Mouse (Mus musculus) heart, postnatal 0 days (tissue): ENCODE results near the gene Ubap2l. TPM values are rescaled to one million over a fixed set of nuclear protein-coding genes. Genes with fewer than 3 reads are reported as not detected.

Experiments
- ATAC-seq: fragments of 200-750 bp; cut with Nextera tagmentation; 2 replicates; pipeline ENCODE4 v1.8.0; 2017; ENCODE audit warnings: low read depth, moderate number of reproducible peaks, moderate library complexity; ENCODE audit not compliant: insufficient read depth
- DNase-seq: peaks from one replicate; pipeline ENCODE4 v3.0.0-alpha.2; 2016; ENCODE audit warnings: low spot score
- H3K27ac ChIP-seq: fragments of 300-500 bp; sonication (generic); 2 replicates; pipeline ENCODE4 v1.5.1; 2014; ENCODE audit warnings: low read depth, mild to moderate bottlenecking
- H3K27me3 ChIP-seq: fragments of 300-500 bp; sonication (generic); 2 replicates; pipeline ENCODE4 v1.6.1; 2014; ENCODE audit warnings: low read length, mixed read lengths; ENCODE audit not compliant: control insufficient read depth, insufficient read depth
- H3K36me3 ChIP-seq: fragments of 300-500 bp; sonication (generic); replicated peaks from 2 replicates; pipeline ENCODE4 v1.6.1; 2014; ENCODE audit warnings: low read length, mixed read lengths; ENCODE audit not compliant: control insufficient read depth, insufficient read depth
- H3K4me1 ChIP-seq: fragments of 300-500 bp; sonication (generic); 2 replicates; pipeline ENCODE4 v1.6.1; 2014; ENCODE audit warnings: antibody characterized with exemption; ENCODE audit not compliant: control insufficient read depth, insufficient read depth
- H3K4me2 ChIP-seq: fragments of 300-500 bp; sonication (generic); 2 replicates; pipeline ENCODE4 v1.6.1; 2014; ENCODE audit warnings: low read depth, mild to moderate bottlenecking, low read length, moderate library complexity
- H3K4me3 ChIP-seq: fragments of 300-500 bp; sonication (generic); 2 replicates; pipeline ENCODE4 v1.5.1; 2014; ENCODE audit warnings: low read depth, low read length
- H3K9ac ChIP-seq: fragments of 300-500 bp; sonication (generic); replicated peaks from 2 replicates; pipeline ENCODE4 v1.6.1; 2014; ENCODE audit warnings: low read depth, low read length, mixed read lengths
- H3K9me3 ChIP-seq: fragments of 300-500 bp; sonication (generic); replicated peaks from 2 replicates; pipeline ENCODE4 v1.6.1; 2016; ENCODE audit warnings: low read length; ENCODE audit not compliant: control insufficient read depth
- CTCF ChIP-seq: IDR thresholded peaks from 2 replicates; pipeline ENCODE4 v1.5.1; 2016; ENCODE audit warnings: antibody characterized with exemption, control low read depth, low read depth
- EP300 ChIP-seq: IDR thresholded peaks from 2 replicates; pipeline ENCODE4 v1.6.1; 2016; ENCODE audit warnings: antibody characterized with exemption, low read depth
- WGBS: fragments of 180-500 bp; shearing (Covaris S2); extraction: QIAGEN DNeasy Blood & Tissue Kit; methylation state at CpG from one replicate; pipeline ENCODE4 v1.1.7; 2014; 5-methylcytosine and 5-hydroxymethylcytosine counted together
- microRNA counts: library from miRNA; unstranded; fragments of <30 nt; microRNA quantifications from one replicate; lab custom pipeline; 2015
- microRNA-seq: library from miRNA; unstranded; fragments of <30 nt; microRNA quantifications from one replicate; pipeline ENCODE4, GENCODE M21; 2016
- polyA plus RNA-seq: library from polyadenylated mRNA; unstranded; fragments of >200 nt; fragmentation: Nextera tagmentation; extraction: Ambion mirVana; gene quantifications from 2 replicates; pipeline ENCODE4 v1.2.1, GENCODE M21; 2015
- total RNA-seq: library from RNA; depleted of rRNA; stranded (reverse); fragments of >200 nt; gene quantifications from 2 replicates; pipeline ENCODE4 v1.2.3, GENCODE M21; 2014; ENCODE audit warnings: low replicate concordance; rRNA removed

The Ubap2l gene
- total and polyA plus RNA-seq, 2 experiments from 2014 or later: 64.2 to 92.0 TPM

GRCm38 (mm10) chr3:89961436-89961835 is 91.0 kb downstream of the Ubap2l start:
- no peak for DNase-seq

DNA sequence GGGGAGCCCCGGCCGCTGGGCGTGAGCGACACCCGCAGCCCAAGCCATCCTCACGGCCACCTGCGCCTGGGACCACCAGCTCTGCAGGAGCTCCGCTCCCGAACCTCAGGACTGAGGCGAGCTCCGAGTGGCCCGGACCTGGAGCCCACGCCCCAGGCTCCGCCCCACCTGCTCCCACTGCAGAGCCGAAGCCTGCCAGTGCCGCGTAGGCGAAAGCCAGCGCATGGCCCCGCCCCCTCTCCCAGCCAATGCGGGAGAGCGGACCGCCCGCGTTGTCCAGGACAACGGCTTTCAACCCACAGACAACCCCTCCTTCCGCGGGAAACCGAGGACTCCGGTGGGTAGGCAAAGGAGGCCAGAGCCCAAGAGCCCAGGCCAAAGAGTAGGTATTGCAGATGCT is 92.0 kb downstream of the Ubap2l start:
- Histone ChIP-seq H3K27me3 (no peaks in the 10 kb centered on the region), H3K36me3 (peaks cover 31% of the 10 kb centered on the region), H3K4me2 (peak overlapping the region; percentile 96), H3K4me1 (peaks cover 28% of the 10 kb centered on the region), H3K27ac (peak overlapping the region; percentile 51; the same call in 1 of the 2 replicates), H3K4me3 (peak overlapping the region; percentile 78), H3K9me3 (no peaks in the 10 kb centered on the region), H3K9ac (peak overlapping the region; percentile 65)
- no peak for TF ChIP-seq EP300
- no peak for TF ChIP-seq CTCF
- peak; percentile 87 for DNase-seq
- ATAC-seq: peak; percentile 87
- WGBS: 2% methylated on average over 30 of the region's 30 CpGs

More at GRCm38 (mm10) chr3:89961436-89961835, 91.0 kb downstream of the Ubap2l start:
- 25% methylated on average over 4 of the region's 4 CpGs for WGBS
- TF ChIP-seq CTCF: no peak
- no peak for TF ChIP-seq EP300
- Histone ChIP-seq H3K9me3 (no peaks in the 10 kb centered on the region), H3K27me3 (no peaks in the 10 kb centered on the region), H3K4me3 (peak overlapping the region; percentile 78), H3K27ac (peak overlapping the region; percentile 95), H3K9ac (no peak overlapping the region), H3K36me3 (peaks cover 22% of the 10 kb centered on the region), H3K4me2 (peak overlapping the region; percentile 96), H3K4me1 (peaks cover 28% of the 10 kb centered on the region)
- ATAC-seq: no peak

- Histone ChIP-seq H3K9ac (no peak overlapping the region; the same call in 1 of the 2 replicates), H3K4me1 (peaks cover 28% of the 10 kb centered on the region), H3K27ac (no peak overlapping the region), H3K27me3 (no peaks in the 10 kb centered on the region), H3K4me2 (peak overlapping the region; percentile 96), H3K9me3 (no peaks in the 10 kb centered on the region), H3K4me3 (peak overlapping the region; percentile 78; the same call in 1 of the 2 replicates), H3K36me3 (peaks cover 39% of the 10 kb centered on the region)
- WGBS: 64% methylated on average over 4 of the region's 4 CpGs
- DNase-seq (peak; percentile 61), ATAC-seq (no peak)
- TF ChIP-seq EP300: no peak
These were observed 93.0 kb downstream of the Ubap2l start for GRCm38 (mm10) chr3:89959435-89959834.

DNA sequence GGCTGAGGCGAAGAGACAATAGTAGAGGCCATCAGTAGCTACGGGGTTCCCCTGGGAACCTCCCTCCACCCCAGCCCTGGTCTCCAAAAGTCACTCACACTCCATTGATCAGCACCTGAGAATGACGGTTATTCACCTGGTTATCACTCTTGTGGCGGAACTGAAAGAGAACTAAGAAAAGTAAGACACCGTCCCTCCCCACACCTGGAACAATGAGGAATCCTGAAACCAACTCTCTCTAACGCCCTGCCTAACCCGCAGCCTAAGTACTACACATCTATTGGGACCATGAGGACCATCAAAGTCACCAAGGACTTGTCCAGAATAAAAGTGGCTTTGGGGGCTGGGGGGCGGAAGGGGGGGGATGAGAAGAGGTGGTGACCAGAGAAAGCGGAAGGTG is 94.5 kb downstream of the Ubap2l start:
- Histone ChIP-seq H3K27ac (no peak overlapping the region), H3K9me3 (no peaks in the 10 kb centered on the region), H3K36me3 (peaks cover 55% of the 10 kb centered on the region), H3K4me2 (no peak overlapping the region), H3K9ac (no peak overlapping the region), H3K4me1 (peaks cover 28% of the 10 kb centered on the region), H3K4me3 (no peak overlapping the region), H3K27me3 (no peaks in the 10 kb centered on the region)
- WGBS: 92% methylated on average over 9 of the region's 9 CpGs
- DNase-seq (no peak), ATAC-seq (no peak)
- no peak for TF ChIP-seq EP300
- no peak for TF ChIP-seq CTCF

DNA sequence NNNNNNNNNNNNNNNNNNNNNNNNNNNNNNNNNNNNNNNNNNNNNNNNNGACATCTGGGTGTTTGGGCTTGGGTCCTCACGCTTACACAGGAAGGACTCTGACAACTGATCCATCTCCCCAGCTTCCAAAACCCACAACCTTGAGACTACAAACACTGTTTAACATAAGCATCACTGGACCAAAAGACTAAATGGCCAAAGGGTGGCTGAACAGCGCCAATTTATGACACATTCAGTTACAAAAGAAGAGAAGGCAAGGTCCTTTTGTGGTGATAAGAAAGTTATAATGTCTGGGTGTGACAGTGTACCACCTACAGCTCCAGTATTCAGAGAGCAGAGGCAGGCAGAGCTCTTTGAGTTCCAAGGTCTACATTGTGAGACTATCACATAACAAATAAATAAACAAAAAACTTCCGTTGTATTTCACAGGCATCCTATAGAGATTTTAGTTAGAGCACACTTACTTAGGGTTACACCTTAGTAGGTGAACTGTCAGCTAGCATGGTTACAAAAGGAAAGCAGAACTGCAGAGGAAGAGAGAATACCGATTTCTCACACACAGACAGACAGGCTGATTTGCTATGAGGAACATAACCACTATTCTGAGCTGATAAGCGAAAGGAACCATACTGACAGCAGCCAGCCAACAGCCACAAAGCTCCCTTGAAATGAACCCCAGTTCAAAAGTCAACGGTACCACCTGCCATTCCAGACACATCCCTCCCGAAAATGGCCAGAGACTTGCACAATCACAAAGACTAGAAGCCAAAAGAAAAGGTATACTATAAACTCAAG is 96.1 kb downstream of the Ubap2l start:
- ATAC-seq: no peak
- no peak overlapping the region for H3K4me2 ChIP-seq
- no peak overlapping the region for H3K9ac ChIP-seq
- H3K27ac ChIP-seq: no peak overlapping the region
- H3K4me3 ChIP-seq: no peak overlapping the region
- peaks cover 19% of the 10 kb centered on the region for H3K4me1 ChIP-seq
- TF ChIP-seq CTCF: no peak
- TF ChIP-seq EP300: no peak
- no peaks in the 10 kb centered on the region for H3K9me3 ChIP-seq
- no peaks in the 10 kb centered on the region for H3K27me3 ChIP-seq
- WGBS: 92% methylated on average over 7 of the region's 7 CpGs
- H3K36me3 ChIP-seq: peaks cover 70% of the 10 kb centered on the region
- no peak for DNase-seq

DNA sequence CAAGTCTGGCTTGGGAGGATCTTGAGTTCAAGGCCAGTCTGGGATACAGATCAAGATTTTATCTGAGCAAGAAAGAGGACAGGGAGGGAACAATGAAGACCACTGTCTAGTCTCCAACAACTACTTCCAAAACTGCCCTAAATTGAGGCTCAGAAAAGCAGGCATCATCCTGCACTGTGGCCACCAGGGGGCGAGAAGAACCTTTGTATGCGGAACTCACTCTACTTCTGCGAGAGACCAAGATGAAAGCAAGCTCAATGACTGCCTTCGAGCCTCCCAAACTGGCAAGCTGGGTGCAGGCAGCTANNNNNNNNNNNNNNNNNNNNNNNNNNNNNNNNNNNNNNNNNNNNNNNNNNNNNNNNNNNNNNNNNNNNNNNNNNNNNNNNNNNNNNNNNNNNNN is 99.0 kb downstream of the Ubap2l start:
- Histone ChIP-seq H3K9ac (no peak overlapping the region), H3K36me3 (peaks cover 98% of the 10 kb centered on the region), H3K27me3 (no peaks in the 10 kb centered on the region), H3K9me3 (no peaks in the 10 kb centered on the region), H3K4me2 (no peak overlapping the region), H3K27ac (no peak overlapping the region), H3K4me3 (no peak overlapping the region), H3K4me1 (no peaks in the 10 kb centered on the region)
- WGBS: 0% methylated on average over 4 of the region's 4 CpGs
- DNase-seq (peak; percentile 54), ATAC-seq (no peak; the same call in 1 of the 2 replicates)
- TF ChIP-seq CTCF (peak; percentile 96), EP300 (no peak)

MicroRNA genes within 50 kb of the gene (microRNA counts, 519-probe panel; counts per million panel counts)
- 3,595 counts per million, percentile 42 among the panel's probes with 10 or more counts for microRNA mmu-miR-190b (lab: Ali Mortazavi, UCI)

Small RNA genes within 50 kb of the gene (microRNA-seq; reads per million reads assigned to microRNA genes)
- gene Mir190b (11.8 reads per million, percentile 31 among the genes with 10 or more reads in this experiment), gene Mir7669 (1.6 reads per million)

Other genes starting within 250 kb of the Ubap2l start
- gene She, start 221.3 kb downstream of the Ubap2l start, total RNA-seq: 11.9 and 14.1 TPM in 2 replicates
- 4.0 and 4.6 TPM in 2 replicates for gene She, start 221.3 kb downstream of the Ubap2l start, polyA plus RNA-seq
- gene Il6ra, start 139.4 kb downstream of the Ubap2l start, total RNA-seq: 2.0 and 3.1 TPM in 2 replicates
- gene Il6ra, start 139.4 kb downstream of the Ubap2l start, polyA plus RNA-seq: 0.92 and 1.1 TPM in 2 replicates
- 38.9 and 52.4 TPM in 2 replicates for gene Atp8b2, start 89.1 kb downstream of the Ubap2l start, total RNA-seq
- 4.5 and 5.2 TPM in 2 replicates for gene Atp8b2, start 89.1 kb downstream of the Ubap2l start, polyA plus RNA-seq
- gene Hax1, start 53.8 kb downstream of the Ubap2l start, total RNA-seq: 37.9 and 45.0 TPM in 2 replicates
- gene Hax1, start 53.8 kb downstream of the Ubap2l start, polyA plus RNA-seq: 64.2 and 70.3 TPM in 2 replicates
- gene 4933434E20Rik, start 992 bp downstream of the Ubap2l start, total RNA-seq: 111 and 183 TPM in 2 replicates
- gene 4933434E20Rik, start 992 bp downstream of the Ubap2l start, polyA plus RNA-seq: 151 and 165 TPM in 2 replicates
- gene Tpm3, start 20.0 kb upstream of the Ubap2l start, total RNA-seq: 88.0 and 99.5 TPM in 2 replicates
- gene Tpm3, start 20.0 kb upstream of the Ubap2l start, polyA plus RNA-seq: 139 and 145 TPM in 2 replicates
- gene Nup210l, start 51.5 kb upstream of the Ubap2l start, total RNA-seq: 0.04 and 0.27 TPM in 2 replicates
- gene Nup210l, start 51.5 kb upstream of the Ubap2l start, polyA plus RNA-seq: 0.04 TPM in 1 of 2 replicates, not detected in the other
- 3,347 and 4,005 TPM in 2 replicates for gene Rps27, start 161.0 kb upstream of the Ubap2l start, total RNA-seq
- 908 and 957 TPM in 2 replicates for gene Rps27, start 161.0 kb upstream of the Ubap2l start, polyA plus RNA-seq
- gene Rab13, start 161.1 kb upstream of the Ubap2l start, total RNA-seq: 9.7 and 13.7 TPM in 2 replicates
- gene Rab13, start 161.1 kb upstream of the Ubap2l start, polyA plus RNA-seq: 17.9 and 18.2 TPM in 2 replicates
- 78.5 and 87.2 TPM in 2 replicates for gene Jtb, start 179.0 kb upstream of the Ubap2l start, total RNA-seq
- 116 TPM in 2 replicates for gene Jtb, start 179.0 kb upstream of the Ubap2l start, polyA plus RNA-seq
- gene Creb3l4, start 190.9 kb upstream of the Ubap2l start, total RNA-seq: 2.4 TPM in 1 of 2 replicates, not detected in the other
- gene Creb3l4, start 190.9 kb upstream of the Ubap2l start, polyA plus RNA-seq: 1.2 TPM in 2 replicates
- gene Slc39a1, start 195.5 kb upstream of the Ubap2l start, total RNA-seq: 157 and 158 TPM in 2 replicates
- 93.3 and 95.5 TPM in 2 replicates for gene Slc39a1, start 195.5 kb upstream of the Ubap2l start, polyA plus RNA-seq
- 11.6 and 17.8 TPM in 2 replicates for gene Crtc2, start 201.5 kb upstream of the Ubap2l start, total RNA-seq
- gene Crtc2, start 201.5 kb upstream of the Ubap2l start, polyA plus RNA-seq: 6.3 and 7.2 TPM in 2 replicates
- 18.4 and 32.6 TPM in 2 replicates for gene Dennd4b, start 212.6 kb upstream of the Ubap2l start, total RNA-seq
- 3.4 and 4.6 TPM in 2 replicates for gene Dennd4b, start 212.6 kb upstream of the Ubap2l start, polyA plus RNA-seq
- 14.1 and 25.3 TPM in 2 replicates for gene Gatad2b, start 240.6 kb upstream of the Ubap2l start, total RNA-seq
- gene Gatad2b, start 240.6 kb upstream of the Ubap2l start, polyA plus RNA-seq: 5.8 and 6.4 TPM in 2 replicates